Mouse (Mus musculus) layer of hippocampus, adult 11-12 months (tissue): ENCODE measurements around the gene Acad8.

Experiments
- DNase-seq: peaks from one replicate; pipeline ENCODE4 v3.0.0; 2022; ENCODE audit warnings: low spot score

Acad8 gene

DNA sequence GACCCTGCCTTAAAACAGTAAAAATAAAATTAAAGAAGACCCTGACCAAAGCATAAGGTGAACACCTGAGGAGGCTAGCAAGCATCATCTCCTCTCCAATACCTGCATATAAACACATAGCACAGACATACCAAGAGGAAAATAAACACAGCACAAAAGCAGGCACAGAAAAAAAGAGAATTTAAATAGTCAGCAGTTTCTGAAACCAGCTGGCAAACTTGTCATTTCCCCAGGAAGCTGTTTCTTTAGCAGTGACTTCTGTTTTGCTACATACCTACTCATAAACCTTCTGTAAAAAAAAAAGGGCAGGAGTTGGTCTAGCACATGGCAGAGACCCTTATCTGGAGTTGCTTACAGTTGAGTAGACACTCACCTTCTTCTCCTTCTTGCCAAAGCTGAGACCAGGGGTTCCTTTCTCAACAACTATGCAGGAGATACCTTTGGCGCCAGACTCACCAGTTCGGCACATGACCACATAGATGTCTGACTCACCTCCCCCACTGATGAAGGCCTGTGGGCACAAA, 14.2 kb downstream of the Acad8 start:
- DNase-seq, result no peak

- no peak for DNase-seq
Observed at GRCm38 (mm10) chr9:26978776-26979175, 20.6 kb downstream of the Acad8 start.

- DNase-seq, result no peak
Observed at GRCm38 (mm10) chr9:26977754-26978153, 21.6 kb downstream of the Acad8 start.

- DNase-seq, result no peak
Observed at GRCm38 (mm10) chr9:26947790-26948189, 51.6 kb downstream of the Acad8 start.

DNA sequence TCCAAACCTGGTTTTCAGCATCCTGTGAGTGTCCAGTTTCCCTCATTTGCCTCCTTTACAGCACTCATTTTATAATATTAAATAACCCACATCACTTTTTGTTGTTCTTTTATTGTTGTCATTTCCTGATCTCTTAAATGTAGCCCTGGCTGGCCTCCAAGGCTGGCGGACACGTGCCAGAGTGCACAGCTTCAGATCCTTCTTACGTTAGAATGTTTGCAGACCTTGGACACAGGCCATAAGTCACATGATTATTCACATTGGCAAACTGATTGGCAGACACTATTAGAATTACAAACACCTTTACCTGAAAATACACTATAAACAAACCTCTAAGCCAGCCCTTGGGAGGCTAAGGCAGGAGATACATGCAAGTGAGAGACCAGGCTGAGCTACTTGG, 75.2 kb downstream of the Acad8 start:
- DNase-seq, result no peak
